Mouse (Mus musculus) left cerebral cortex, adult 2 months (tissue): ENCODE data around the gene Rab21. TPM values are rescaled to one million over a fixed set of nuclear protein-coding genes. Genes with fewer than 3 reads are reported as not detected.
A peak's percentile ranks its signal among the peaks of the same experiment; 100 is the strongest.

Experiments used
- DNase-seq, 2 experiments: peaks; one replicate each; pipeline ENCODE4 v3.0.0; 2021 to 2022; ENCODE audit warnings: low spot score in 2 of 2, mixed read lengths in 1 of 2; ENCODE audit errors: extremely low spot score in 1 of 2
- H3K27ac ChIP-seq: fragments of 200-600 bp; 2 replicates; pipeline ENCODE4 v1.8.1; 2022
- H3K4me3 ChIP-seq: fragments of 200-600 bp; 2 replicates; pipeline ENCODE4 v1.8.1; 2022
- CTCF ChIP-seq: fragments of 200-600 bp; IDR thresholded peaks from 2 replicates; pipeline ENCODE4 v1.8.1; 2022; ENCODE audit warnings: antibody characterized with exemption, mild to moderate bottlenecking, moderate library complexity
- intact Hi-C: fragments of 180-260 bp; cut with DNase I; formaldehyde crosslinking; loops from one replicate; pipeline ENCODE4 v1.15.1; 2025
- total RNA-seq, 2 experiments: library from RNA; stranded (reverse); gene quantifications; 2 replicates each; pipeline ENCODE4 v1.2.3; 2021

The Rab21 gene
- total RNA-seq, 2 experiments from 2014 or later: 53.1 to 57.6 TPM

DNA sequence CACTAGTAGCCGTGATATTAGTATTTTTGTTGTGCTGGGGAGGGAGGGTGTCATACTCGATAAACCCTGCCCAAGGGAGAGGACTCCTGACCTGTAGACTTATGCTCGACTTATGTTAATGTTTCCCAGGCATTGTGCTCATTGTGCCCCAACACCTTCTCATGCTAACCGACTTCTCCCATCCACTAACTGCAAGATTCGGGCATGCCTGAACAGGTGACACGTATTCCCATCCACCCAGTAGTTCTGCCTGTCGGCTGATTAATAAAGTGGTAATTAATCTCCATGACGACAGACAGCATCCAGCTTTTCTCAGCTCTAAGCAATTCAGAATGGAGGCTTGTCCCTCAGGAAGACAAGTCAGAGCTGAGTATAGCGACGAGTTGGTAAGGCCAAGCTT lies 33.6 kb upstream of the Rab21 start:
- H3K4me3 ChIP-seq: no peak overlapping the region
- H3K27ac ChIP-seq: no peak overlapping the region
- intact Hi-C loops: no loop called here
- TF ChIP-seq CTCF: no peak
- no peak for DNase-seq

- TF ChIP-seq CTCF: no peak
- H3K4me3 ChIP-seq: no peak overlapping the region
- DNase-seq: no peak
- no peak overlapping the region for H3K27ac ChIP-seq
- intact Hi-C loops: no loop called here
Measured at GRCm38 (mm10) chr10:115348131-115348530, 32.7 kb upstream of the Rab21 start.

DNA sequence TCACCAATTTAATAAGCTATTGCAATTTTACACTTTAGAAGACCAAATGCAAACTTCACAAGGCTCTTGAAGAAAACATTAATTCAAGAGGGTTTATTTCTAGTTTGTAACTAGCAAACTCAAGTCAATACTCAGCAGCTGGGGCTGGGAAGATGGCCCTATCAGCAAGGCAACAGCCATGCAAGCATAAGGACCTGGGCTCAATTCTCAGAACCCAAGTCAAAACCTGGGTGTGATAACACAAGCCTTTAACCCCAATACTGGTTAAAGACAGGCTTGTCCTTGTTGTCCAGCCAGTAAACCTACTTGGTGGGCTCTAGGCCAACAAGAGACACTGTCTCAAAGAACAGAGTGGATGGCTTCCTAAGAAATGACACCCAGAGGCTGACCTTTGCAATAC lies 31.1 kb upstream of the Rab21 start:
- Histone ChIP-seq H3K27ac (no peak overlapping the region), H3K4me3 (no peak overlapping the region)
- TF ChIP-seq CTCF: no peak
- no peak for DNase-seq
- intact Hi-C loops: no loop called here

DNA sequence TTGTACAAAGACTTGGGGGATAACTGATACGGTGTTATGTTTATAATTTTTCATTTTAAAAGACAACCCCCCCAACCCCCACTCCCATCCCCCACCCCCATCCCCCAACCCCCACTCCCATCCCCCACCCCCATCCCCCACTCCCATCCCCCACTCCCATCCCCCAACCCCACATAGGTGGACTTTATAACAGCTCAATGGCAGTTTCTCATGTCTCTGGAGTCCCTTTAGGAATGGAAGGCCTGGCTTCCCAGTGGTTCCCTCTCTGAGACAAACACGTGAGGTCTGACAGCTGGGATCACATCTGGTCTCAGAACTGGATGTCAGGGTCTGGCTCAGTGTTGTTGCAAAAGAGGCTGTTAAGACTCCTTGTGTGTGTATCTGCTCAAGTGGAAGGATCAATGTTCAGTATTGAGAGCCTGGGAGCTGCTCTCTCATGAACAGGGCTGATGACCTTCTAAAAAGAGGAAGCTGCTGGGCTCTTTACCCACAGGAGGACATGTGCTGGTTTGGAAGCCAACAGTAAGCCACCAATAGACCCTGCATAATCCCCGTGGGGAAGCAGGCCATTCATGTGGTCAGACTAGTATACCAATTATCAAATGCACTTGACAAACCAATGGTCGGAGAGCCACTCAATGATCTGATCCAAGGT lies 27.5 kb upstream of the Rab21 start:
- H3K27ac ChIP-seq: no peak overlapping the region
- intact Hi-C loops: no loop called here
- no peak for TF ChIP-seq CTCF
- no peak overlapping the region for H3K4me3 ChIP-seq
- DNase-seq: no peak

DNA sequence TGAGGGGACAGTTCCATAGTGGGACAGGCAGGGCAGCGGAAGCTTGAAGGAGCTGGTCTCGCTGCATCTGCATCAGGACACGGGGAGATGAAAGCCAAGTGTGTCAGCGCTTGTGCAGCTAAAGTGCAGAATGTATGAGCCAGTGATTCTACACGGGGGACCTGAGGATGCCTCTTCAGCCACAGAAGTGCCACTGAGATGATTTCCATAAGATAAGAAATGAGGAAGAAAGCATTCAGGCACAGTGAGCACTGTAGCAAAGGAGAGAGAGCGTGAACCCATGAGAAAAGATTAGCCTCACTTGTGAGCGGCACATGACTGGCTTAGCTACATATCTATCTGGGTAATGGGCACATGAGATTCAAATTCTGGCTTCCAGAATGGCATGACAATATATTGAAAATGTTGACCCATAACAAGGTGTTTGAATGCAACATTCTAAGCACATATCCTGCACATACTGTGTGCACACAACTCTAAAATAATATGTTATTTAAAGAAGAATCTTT lies 24.5 kb upstream of the Rab21 start:
- intact Hi-C loops: no loop called here
- Histone ChIP-seq H3K27ac (no peak overlapping the region), H3K4me3 (no peak overlapping the region)
- TF ChIP-seq CTCF: no peak
- no peak for DNase-seq

DNA sequence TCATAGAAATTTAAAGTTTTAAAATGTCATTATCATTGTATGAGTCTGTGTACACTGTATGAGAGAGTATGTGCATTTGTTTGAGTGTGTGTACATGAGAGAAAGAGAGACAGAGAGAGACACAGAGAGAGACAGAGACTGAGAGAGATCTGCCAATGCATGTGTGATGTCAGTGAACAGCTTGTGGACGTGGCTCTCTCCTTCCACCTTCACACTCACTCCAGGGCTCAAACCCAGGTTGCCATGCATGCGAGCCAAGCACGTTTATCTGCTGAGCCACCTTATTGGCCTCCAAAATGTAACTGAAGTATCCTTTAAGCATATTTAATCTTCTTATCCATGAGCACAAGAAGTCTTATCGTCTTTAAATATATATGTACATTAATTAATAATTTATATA lies 21.5 kb upstream of the Rab21 start:
- intact Hi-C loops: no loop called here
- no peak overlapping the region for H3K4me3 ChIP-seq
- TF ChIP-seq CTCF: no peak
- H3K27ac ChIP-seq: no peak overlapping the region
- no peak for DNase-seq

GRCm38 (mm10) chr10:115333528-115333927 lies 18.1 kb upstream of the Rab21 start:
- Histone ChIP-seq H3K27ac (no peak overlapping the region), H3K4me3 (no peak overlapping the region)
- no peak for TF ChIP-seq CTCF
- DNase-seq: no peak
- intact Hi-C loops: no loop called here

DNA sequence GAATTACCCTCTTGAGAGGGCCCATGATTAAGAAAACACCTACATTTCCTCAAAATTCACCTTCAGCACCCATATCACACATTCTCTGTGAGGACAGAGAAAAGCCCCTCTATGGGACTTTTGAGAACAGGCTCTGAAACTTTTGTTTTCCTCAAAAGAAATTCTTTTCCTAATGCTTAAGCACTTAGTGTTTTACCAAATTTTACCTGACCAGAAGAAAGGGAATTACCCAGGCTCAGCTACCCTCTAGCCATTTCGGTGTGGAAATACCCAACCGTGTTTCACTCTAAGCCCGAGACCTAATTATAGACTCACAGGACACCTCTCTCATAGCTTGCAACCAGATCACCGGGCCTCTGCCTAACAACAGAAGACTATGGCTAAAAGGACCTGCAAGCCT lies 17.6 kb upstream of the Rab21 start:
- intact Hi-C loops: no loop called here
- no peak for TF ChIP-seq CTCF
- Histone ChIP-seq H3K27ac (no peak overlapping the region), H3K4me3 (no peak overlapping the region)
- no peak for DNase-seq

DNA sequence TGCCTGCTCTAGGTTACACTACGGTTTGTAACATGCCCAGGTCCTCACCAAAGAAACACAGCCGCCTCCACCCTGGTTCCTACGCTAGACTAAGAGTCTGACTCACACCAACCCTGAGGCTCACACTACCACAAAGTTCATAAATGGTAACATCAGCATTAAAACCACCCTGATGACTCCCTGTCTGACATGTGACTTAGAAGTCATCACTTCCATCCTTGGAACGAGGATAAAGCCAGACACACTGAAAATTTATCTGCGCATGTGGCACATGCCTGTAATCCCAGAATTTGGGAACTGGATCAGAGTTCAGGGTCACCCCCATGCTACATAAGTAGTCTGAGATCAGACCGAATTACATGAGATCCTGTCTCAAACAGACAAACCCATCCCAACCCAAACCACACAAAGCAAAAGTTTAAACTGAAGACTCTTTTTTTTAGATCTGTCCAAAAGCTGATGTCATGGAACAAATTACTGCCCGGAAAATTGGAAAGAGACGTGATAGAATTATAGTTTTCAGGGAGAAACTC lies 17.1 kb upstream of the Rab21 start:
- intact Hi-C loops: no loop called here
- no peak for DNase-seq

GRCm38 (mm10) chr10:115329010-115329530 lies 13.7 kb upstream of the Rab21 start:
- no peak for DNase-seq
- Histone ChIP-seq H3K4me3 (no peak overlapping the region), H3K27ac (no peak overlapping the region)
- TF ChIP-seq CTCF: no peak
- intact Hi-C loops: loop anchor here (10.0 kb wide), 1 partner anchor 866 kb away; no protein-coding TSS in a partner anchor

More for the DNA sequence above, 17.1 kb upstream of the Rab21 start:
- H3K4me3 ChIP-seq: no peak overlapping the region
- H3K27ac ChIP-seq: no peak overlapping the region
- no peak for TF ChIP-seq CTCF

- no peak for TF ChIP-seq CTCF
- intact Hi-C loops: loop anchor here (10.0 kb wide), 1 partner anchor 866 kb away; no protein-coding TSS in a partner anchor
- no peak overlapping the region for H3K4me3 ChIP-seq
- H3K27ac ChIP-seq: no peak overlapping the region
- no peak for DNase-seq
Measured at GRCm38 (mm10) chr10:115328514-115328913, 13.1 kb upstream of the Rab21 start.

- intact Hi-C loops: loop anchor here (2.0 to 10.0 kb wide), 2 partner anchors 294 to 872 kb away; no protein-coding TSS in a partner anchor
- peak; percentile 83 for TF ChIP-seq CTCF
- peak; percentile 72 for DNase-seq
- Histone ChIP-seq H3K27ac (no peak overlapping the region), H3K4me3 (no peak overlapping the region)
Measured at GRCm38 (mm10) chr10:115323295-115323694, 7.9 kb upstream of the Rab21 start.
